Mouse (Mus musculus) small intestine, adult 2 months (tissue): ENCODE measurements at regions not wholly inside any gene's neighbourhood (a gene's known extent, or its start where the extent isn't known, plus 50 kb on each side); places are given as distances from the start of the nearest gene placed in this dataset.

Experiments used
- CTCF ChIP-seq: fragments of 200-500 bp; IDR thresholded peaks from 2 replicates; pipeline ENCODE4 v1.5.1; 2012; ENCODE audit warnings: low read depth, mild to moderate bottlenecking, control low read depth, inconsistent platforms, low read length, moderate library complexity, mixed read lengths; ENCODE audit not compliant: insufficient replicate concordance, insufficient read length; ENCODE audit errors: extremely low read depth
- POLR2A ChIP-seq: fragments of 200-500 bp; IDR thresholded peaks from 2 replicates; pipeline ENCODE4 v1.6.1; 2012; ENCODE audit warnings: low read depth, mild to moderate bottlenecking, control low read depth, inconsistent platforms, low read length, moderate library complexity

- TF ChIP-seq POLR2A (no peak), CTCF (no peak)
Observed at GRCm38 (mm10) chr10:37282951-37283350, 144.2 kb upstream of the Marcks start.
